Mouse (Mus musculus): ENCODE measurements at regions not wholly inside any gene's neighbourhood (a gene's known extent, or its start where the extent isn't known, plus 50 kb on each side); places are given as distances from the start of the nearest gene placed in this dataset.
A peak's percentile ranks its signal among the peaks of the same experiment; 100 is the strongest.
"Not testable (repeated sequence)": the region's sequence is repeated elsewhere in the genome, so short reads cannot be mapped to it uniquely, and the experiment has no call there.

GRCm38 (mm10) chr17:15242356-15242755, 134.3 kb downstream of the Dll1 start:
- Histone ChIP-seq H3K4me3 (no peak overlapping the region), H3K4me1 (peaks cover 4% of the 10 kb centered on the region)

GRCm38 (mm10) chr17:15241491-15241890, 135.2 kb downstream of the Dll1 start:
- H3K9ac ChIP-seq (replicated peaks): no peak overlapping the region
- no peak overlapping the region for H3K4me2 ChIP-seq (replicated peaks)
- H3K9me3 ChIP-seq: no peaks in the 10 kb centered on the region
- no peak overlapping the region for H3K4me3 ChIP-seq
- ATAC-seq (replicated peaks): no peak
- H3K27me3 ChIP-seq: no peaks in the 10 kb centered on the region
- no peaks in the 10 kb centered on the region for H3K4me1 ChIP-seq
- no peaks in the 10 kb centered on the region for H3K36me3 ChIP-seq
- 88% methylated on average over 1 of the region's 1 CpGs for WGBS
- H3K27ac ChIP-seq (replicated peaks): no peak overlapping the region

More at GRCm38 (mm10) chr17:15242356-15242755, 134.3 kb downstream of the Dll1 start:
- Histone ChIP-seq H3K4me2 (replicated peaks) (no peak overlapping the region), H3K36me3 (no peaks in the 10 kb centered on the region), H3K9me3 (no peaks in the 10 kb centered on the region), H3K9ac (replicated peaks) (no peak overlapping the region), H3K27ac (replicated peaks) (no peak overlapping the region), H3K27me3 (no peaks in the 10 kb centered on the region)
- 89% methylated on average over 8 of the region's 8 CpGs for WGBS
- no peak for ATAC-seq (replicated peaks)

- not testable (repeated sequence) for H3K9me3 ChIP-seq; H3K4me2 ChIP-seq (replicated peaks); H3K27me3 ChIP-seq; H3K27ac ChIP-seq (replicated peaks); H3K9ac ChIP-seq (replicated peaks); H3K4me3 ChIP-seq; H3K36me3 ChIP-seq; H3K4me1 ChIP-seq; ATAC-seq (replicated peaks)
- 82% methylated on average over 12 of the region's 12 CpGs for WGBS
Measured at GRCm38 (mm10) chr17:15240641-15241040, 136.0 kb downstream of the Dll1 start.

GRCm38 (mm10) chr17:15240011-15240410, 136.7 kb downstream of the Dll1 start:
- Histone ChIP-seq H3K9ac (replicated peaks) (no peak overlapping the region), H3K27me3 (no peaks in the 10 kb centered on the region), H3K4me3 (no peak overlapping the region), H3K36me3 (no peaks in the 10 kb centered on the region), H3K9me3 (no peaks in the 10 kb centered on the region), H3K4me2 (replicated peaks) (no peak overlapping the region), H3K27ac (replicated peaks) (no peak overlapping the region), H3K4me1 (no peaks in the 10 kb centered on the region)
- 95% methylated on average over 7 of the region's 7 CpGs for WGBS
- ATAC-seq (replicated peaks): no peak

GRCm38 (mm10) chr17:15235041-15235440, 141.6 kb downstream of the Dll1 start:
- Histone ChIP-seq H3K9me3 (no peaks in the 10 kb centered on the region), H3K36me3 (no peaks in the 10 kb centered on the region), H3K4me2 (replicated peaks) (no peak overlapping the region), H3K4me1 (0 out of 2 replicates have a peak, but pooled peaks cover 4% of the 10 kb centered on the region), H3K4me3 (no peak overlapping the region), H3K27me3 (no peaks in the 10 kb centered on the region), H3K27ac (replicated peaks) (no peak overlapping the region), H3K9ac (replicated peaks) (no peak overlapping the region)
- WGBS: 87% methylated on average over 6 of the region's 6 CpGs
- ATAC-seq (replicated peaks): no peak

GRCm38 (mm10) chr17:15231175-15231574, 145.5 kb downstream of the Dll1 start:
- Histone ChIP-seq H3K36me3 (no peaks in the 10 kb centered on the region), H3K9me3 (no peaks in the 10 kb centered on the region), H3K4me1 (0 out of 2 replicates have a peak, but pooled peaks cover 6% of the 10 kb centered on the region), H3K9ac (replicated peaks) (no peak overlapping the region), H3K27me3 (no peaks in the 10 kb centered on the region), H3K27ac (replicated peaks) (no peak overlapping the region), H3K4me3 (no peak overlapping the region), H3K4me2 (replicated peaks) (no peak overlapping the region)
- 69% methylated on average over 5 of the region's 5 CpGs for WGBS
- no peak for ATAC-seq (replicated peaks)

- H3K36me3 ChIP-seq: no peaks in the 10 kb centered on the region
- no peak overlapping the region for H3K9ac ChIP-seq (replicated peaks)
- H3K27me3 ChIP-seq: no peaks in the 10 kb centered on the region
- 0 out of 2 replicates have a peak, but pooled peaks cover 6% of the 10 kb centered on the region for H3K4me1 ChIP-seq
- ATAC-seq (replicated peaks): no peak
- no peak overlapping the region for H3K4me2 ChIP-seq (replicated peaks)
- no peak overlapping the region for H3K27ac ChIP-seq (replicated peaks)
- WGBS: 80% methylated on average over 6 of the region's 6 CpGs
- no peaks in the 10 kb centered on the region for H3K9me3 ChIP-seq
- no peak overlapping the region for H3K4me3 ChIP-seq
Measured at GRCm38 (mm10) chr17:15229159-15229558, 147.5 kb downstream of the Dll1 start.

- H3K4me3 ChIP-seq: no peak overlapping the region
Measured at GRCm38 (mm10) chr17:15228077-15228476, 148.6 kb downstream of the Dll1 start.

GRCm38 (mm10) chr17:15223826-15224225, 152.8 kb downstream of the Dll1 start:
- Histone ChIP-seq H3K4me2 (replicated peaks) (no peak overlapping the region), H3K27ac (replicated peaks) (no peak overlapping the region), H3K27me3 (no peaks in the 10 kb centered on the region), H3K36me3 (no peaks in the 10 kb centered on the region), H3K4me1 (0 out of 2 replicates have a peak, but pooled peaks cover 3% of the 10 kb centered on the region), H3K4me3 (no peak overlapping the region), H3K9me3 (no peaks in the 10 kb centered on the region), H3K9ac (replicated peaks) (no peak overlapping the region)
- no peak for ATAC-seq (replicated peaks)
- 95% methylated on average over 10 of the region's 10 CpGs for WGBS

More at GRCm38 (mm10) chr17:15228077-15228476, 148.6 kb downstream of the Dll1 start:
- H3K36me3 ChIP-seq: no peaks in the 10 kb centered on the region
- H3K27ac ChIP-seq (replicated peaks): no peak overlapping the region
- H3K9me3 ChIP-seq: no peaks in the 10 kb centered on the region
- no peak overlapping the region for H3K9ac ChIP-seq (replicated peaks)
- no peak overlapping the region for H3K4me2 ChIP-seq (replicated peaks)
- no peaks in the 10 kb centered on the region for H3K27me3 ChIP-seq
- WGBS: 77% methylated on average over 8 of the region's 8 CpGs
- no peak for ATAC-seq (replicated peaks)
- 0 out of 2 replicates have a peak, but pooled peaks cover 6% of the 10 kb centered on the region for H3K4me1 ChIP-seq

GRCm38 (mm10) chr17:15222923-15223322, 153.7 kb downstream of the Dll1 start:
- H3K36me3 ChIP-seq: no peaks in the 10 kb centered on the region
- no peak overlapping the region for H3K27ac ChIP-seq (replicated peaks)
- H3K9ac ChIP-seq (replicated peaks): no peak overlapping the region
- no peaks in the 10 kb centered on the region for H3K27me3 ChIP-seq
- ATAC-seq (replicated peaks): no peak
- no peak overlapping the region for H3K4me2 ChIP-seq (replicated peaks)
- 0 out of 2 replicates have a peak, but pooled peaks cover under 1% of the 10 kb centered on the region for H3K4me1 ChIP-seq
- no peaks in the 10 kb centered on the region for H3K9me3 ChIP-seq
- no peak overlapping the region for H3K4me3 ChIP-seq
- 88% methylated on average over 3 of the region's 3 CpGs for WGBS

- no peak overlapping the region for H3K9ac ChIP-seq (replicated peaks)
- no peak overlapping the region for H3K4me3 ChIP-seq
- 96% methylated on average over 1 of the region's 1 CpGs for WGBS
- H3K4me2 ChIP-seq (replicated peaks): no peak overlapping the region
- no peaks in the 10 kb centered on the region for H3K27me3 ChIP-seq
- H3K36me3 ChIP-seq: no peaks in the 10 kb centered on the region
- no peaks in the 10 kb centered on the region for H3K9me3 ChIP-seq
- H3K4me1 ChIP-seq: no peaks in the 10 kb centered on the region
- no peak for ATAC-seq (replicated peaks)
- H3K27ac ChIP-seq (replicated peaks): no peak overlapping the region
Measured at GRCm38 (mm10) chr17:15214157-15214685, 162.5 kb downstream of the Dll1 start.

GRCm38 (mm10) chr17:15208808-15209173, 167.5 kb upstream of the Gm3448 start:
- Histone ChIP-seq H3K4me1 (peaks cover 21% of the 10 kb centered on the region), H3K9me3 (no peaks in the 10 kb centered on the region), H3K4me3 (peak overlapping the region; percentile 41), H3K4me2 (replicated peaks) (peak overlapping the region; percentile 63), H3K27ac (replicated peaks) (peak overlapping the region; percentile 89), H3K27me3 (no peaks in the 10 kb centered on the region), H3K36me3 (no peaks in the 10 kb centered on the region), H3K9ac (replicated peaks) (peak overlapping the region; percentile 47)
- peak; percentile 36 for ATAC-seq (replicated peaks)
- 29% methylated on average over 3 of the region's 3 CpGs for WGBS
